Mouse (Mus musculus) E14TG2a.4 (cell line): ENCODE results near the gene Ptges3l.
"Not testable (repeated sequence)": the region's sequence is repeated elsewhere in the genome, so short reads cannot be mapped to it uniquely, and the experiment has no call there.

Experiments
- H3K27me3 ChIP-seq: 2 replicates; pipeline ENCODE4 v1.6.1; 2014; ENCODE audit warnings: low read length, control low read depth; ENCODE audit not compliant: insufficient read depth
- H3K36me3 ChIP-seq: 2 replicates; pipeline ENCODE4 v1.6.1; 2014; ENCODE audit warnings: low read length, control low read depth; ENCODE audit not compliant: insufficient read depth
- H3K4me1 ChIP-seq: replicated peaks from 2 replicates; pipeline ENCODE4 v1.6.1; 2014; ENCODE audit warnings: low read depth, low read length, control low read depth
- H3K4me3 ChIP-seq: replicated peaks from 2 replicates; pipeline ENCODE4 v1.5.1; 2014; ENCODE audit warnings: mild to moderate bottlenecking, low read length
- H3K9me3 ChIP-seq: 2 replicates; pipeline ENCODE4 v1.6.1; 2014; ENCODE audit warnings: low read length, control low read depth
- CTCF ChIP-seq: conservative IDR thresholded peaks from 2 replicates; pipeline ENCODE4 v1.5.1; 2014; ENCODE audit warnings: low read length
- NANOG ChIP-seq: IDR thresholded peaks from 2 replicates; pipeline ENCODE4 v1.6.1; 2014; ENCODE audit warnings: borderline replicate concordance, low read length, mixed read lengths
- POU5F1 ChIP-seq: IDR thresholded peaks from 2 replicates; pipeline ENCODE4 v1.6.1; 2014; ENCODE audit warnings: low read length, borderline replicate concordance

Gene Ptges3l

GRCm38 (mm10) chr11:101418991-101419390 lies 6.1 kb downstream of the Ptges3l start:
- H3K4me1 ChIP-seq: peaks cover 48% of the 10 kb centered on the region
- H3K27me3 ChIP-seq: no peaks in the 10 kb centered on the region
- H3K9me3 ChIP-seq: no peaks in the 10 kb centered on the region
- TF ChIP-seq CTCF: no peak
- TF ChIP-seq NANOG: no peak
- no peak for TF ChIP-seq POU5F1
- peaks cover 12% of the 10 kb centered on the region for H3K36me3 ChIP-seq
- no peak overlapping the region for H3K4me3 ChIP-seq

- no peak for TF ChIP-seq NANOG
- no peak for TF ChIP-seq CTCF
- no peak for TF ChIP-seq POU5F1
- H3K27me3 ChIP-seq: no peaks in the 10 kb centered on the region
- peaks cover 29% of the 10 kb centered on the region for H3K36me3 ChIP-seq
- peaks cover 41% of the 10 kb centered on the region for H3K4me1 ChIP-seq
- no peaks in the 10 kb centered on the region for H3K9me3 ChIP-seq
- H3K4me3 ChIP-seq: peak within 1 kb of the TSS; percentile 93
Observed at GRCm38 (mm10) chr11:101417101-101417855, 7.9 kb downstream of the Ptges3l start, which contains the start of gene Aarsd1. Gene Aarsd1 (minus strand): TSS chr11:101417615.

- no peaks in the 10 kb centered on the region for H3K27me3 ChIP-seq
- H3K36me3 ChIP-seq: peaks cover 37% of the 10 kb centered on the region
- TF ChIP-seq POU5F1 (no peak), NANOG (no peak), CTCF (no peak)
- H3K4me3 ChIP-seq: peak overlapping the region; percentile 93
- no peaks in the 10 kb centered on the region for H3K9me3 ChIP-seq
- peaks cover 44% of the 10 kb centered on the region for H3K4me1 ChIP-seq
Observed at GRCm38 (mm10) chr11:101416433-101417100, 8.6 kb downstream of the Ptges3l start.

- H3K4me1 ChIP-seq: peaks cover 57% of the 10 kb centered on the region
- no peak for TF ChIP-seq POU5F1
- no peak for TF ChIP-seq NANOG
- TF ChIP-seq CTCF: no peak
- H3K4me3 ChIP-seq: no peak overlapping the region
- peaks cover 49% of the 10 kb centered on the region for H3K36me3 ChIP-seq
- no peaks in the 10 kb centered on the region for H3K27me3 ChIP-seq
- H3K9me3 ChIP-seq: no peaks in the 10 kb centered on the region
Observed at GRCm38 (mm10) chr11:101415306-101415705, 9.8 kb downstream of the Ptges3l start.

- H3K4me1 ChIP-seq: no peaks in the 10 kb centered on the region
- TF ChIP-seq CTCF: peak; percentile 59
- TF ChIP-seq POU5F1: no peak
- TF ChIP-seq NANOG: no peak
- peaks cover 19% of the 10 kb centered on the region for H3K9me3 ChIP-seq
- H3K4me3 ChIP-seq: no peak overlapping the region
- H3K27me3 ChIP-seq: peaks cover 4% of the 10 kb centered on the region; the same call in 1 of the 2 replicates
- no peaks in the 10 kb centered on the region for H3K36me3 ChIP-seq
Observed at GRCm38 (mm10) chr11:101395110-101395509, 30.0 kb downstream of the Ptges3l start.

- Histone ChIP-seq H3K36me3 (no peaks in the 10 kb centered on the region), H3K27me3 (no peaks in the 10 kb centered on the region; the same call in 1 of the 2 replicates), H3K4me1 (peaks cover 17% of the 10 kb centered on the region), H3K4me3 (no peak overlapping the region), H3K9me3 (no peaks in the 10 kb centered on the region)
- TF ChIP-seq CTCF: no peak
- no peak for TF ChIP-seq POU5F1
- TF ChIP-seq NANOG: no peak
Observed at GRCm38 (mm10) chr11:101381817-101382216, 43.3 kb downstream of the Ptges3l start.

- H3K36me3 ChIP-seq: no peaks in the 10 kb centered on the region
- H3K4me1 ChIP-seq: peaks cover 8% of the 10 kb centered on the region
- H3K9me3 ChIP-seq: no peaks in the 10 kb centered on the region
- no peak for TF ChIP-seq NANOG
- no peak for TF ChIP-seq CTCF
- no peak for TF ChIP-seq POU5F1
- H3K4me3 ChIP-seq: no peak overlapping the region
- peaks cover 12% of the 10 kb centered on the region; the same call in 1 of the 2 replicates for H3K27me3 ChIP-seq
Observed at GRCm38 (mm10) chr11:101378926-101379325, 46.2 kb downstream of the Ptges3l start.

- H3K4me3 ChIP-seq, H3K4me1 ChIP-seq, H3K9me3 ChIP-seq, H3K36me3 ChIP-seq: not testable (repeated sequence)
- H3K27me3 ChIP-seq: peaks cover 12% of the 10 kb centered on the region; the same call in 1 of the 2 replicates
Observed at GRCm38 (mm10) chr11:101378196-101378595, 46.9 kb downstream of the Ptges3l start.
